Mouse (Mus musculus): Measurements from ENCODE around the gene Kcnb1.
"Not testable (repeated sequence)": the region's sequence is repeated elsewhere in the genome, so short reads cannot be mapped to it uniquely, and the experiment has no call there.

Gene Kcnb1

DNA sequence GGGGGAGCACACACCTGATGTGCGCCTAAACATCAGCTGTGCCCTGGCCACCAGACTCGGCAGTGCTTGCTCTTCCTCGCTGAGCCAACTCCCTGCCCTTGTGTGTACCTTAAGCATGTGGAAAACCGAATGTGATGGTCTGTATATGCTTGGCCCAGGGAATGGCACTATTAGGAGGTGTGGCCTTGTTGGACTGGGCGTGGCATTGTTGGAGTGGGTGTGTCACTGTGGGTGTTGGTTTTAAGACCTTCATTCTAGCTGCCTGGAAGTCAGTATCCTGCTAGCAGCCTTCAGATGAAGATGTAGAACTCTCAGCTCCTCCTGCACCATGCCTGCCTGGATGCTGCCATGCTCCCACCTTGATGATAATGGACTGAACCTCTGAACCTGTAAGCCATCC lies 14.7 kb upstream of the Kcnb1 start:
- not testable (repeated sequence) for DNase-seq (ENCODE audit: low read depth)

DNA sequence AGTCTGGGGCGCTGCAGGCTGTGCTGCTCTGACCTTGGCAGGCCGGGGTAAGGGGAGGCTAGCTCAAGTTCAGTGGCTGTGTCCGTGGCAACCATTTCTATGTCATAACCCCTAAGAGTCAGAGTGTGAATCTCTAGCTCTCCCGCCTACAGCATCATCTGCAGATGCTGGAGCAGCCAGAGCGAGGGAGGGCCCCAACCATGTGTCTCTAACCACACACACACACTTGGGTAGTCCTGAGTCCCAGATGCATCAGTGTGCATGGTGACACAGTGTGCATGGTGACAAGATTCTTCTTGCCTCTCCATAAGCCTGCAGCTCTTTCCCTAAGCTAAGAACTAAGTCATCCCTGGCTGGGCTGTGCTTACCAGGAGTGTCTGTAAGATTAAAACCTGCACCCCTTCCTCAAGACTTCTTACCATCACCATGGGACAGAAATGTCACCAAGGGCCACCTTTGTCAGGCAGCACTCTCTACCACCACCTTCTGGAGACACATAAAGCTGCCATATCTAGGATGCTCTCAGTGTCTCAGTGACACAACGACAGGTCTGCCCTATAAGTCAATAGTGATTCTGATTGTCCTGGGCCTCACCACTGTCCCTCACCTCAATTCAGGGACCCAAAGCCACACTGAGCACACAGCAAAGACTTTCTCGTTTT lies 13.7 kb upstream of the Kcnb1 start:
- DNase-seq (ENCODE audit: low read depth), result peak; percentile 35

DNA sequence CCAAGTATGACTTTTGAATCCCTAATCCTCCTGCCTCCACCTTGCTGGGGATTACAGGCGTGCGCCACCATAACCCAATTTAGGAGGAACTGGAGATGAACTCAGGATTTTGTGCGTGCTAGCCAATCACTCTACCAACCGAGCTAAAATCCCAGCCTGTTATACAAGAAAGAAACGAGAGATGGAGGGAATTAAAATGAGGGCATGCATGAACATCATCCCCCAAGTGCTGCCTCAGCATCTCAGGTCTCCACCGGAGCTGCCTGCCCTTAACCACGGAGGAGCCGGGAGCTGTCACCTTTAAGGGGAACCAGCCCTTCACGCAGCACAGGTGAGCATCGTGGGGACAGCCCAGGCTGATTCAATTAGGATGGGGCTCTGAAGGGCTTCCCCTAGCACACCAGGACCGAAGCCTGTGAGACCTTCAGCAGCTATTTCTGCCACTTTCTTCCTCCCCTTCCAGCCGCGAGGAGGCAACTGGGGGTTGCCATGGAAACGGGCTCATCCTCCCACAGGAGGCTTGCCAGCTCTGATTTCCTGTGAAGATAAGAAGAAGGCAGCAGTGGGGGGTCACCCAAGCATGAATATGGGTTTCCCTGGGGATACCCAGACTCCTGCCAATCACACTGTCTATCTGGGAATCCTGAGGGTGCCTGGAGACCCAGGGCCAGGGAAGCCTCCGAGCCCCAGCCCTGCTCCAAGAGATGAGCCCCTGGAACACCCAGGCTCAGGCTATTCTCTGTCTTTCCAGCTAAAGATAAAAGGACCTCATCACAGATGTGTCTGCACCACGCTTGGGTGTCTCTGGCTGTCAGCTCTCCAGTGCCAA lies 11.7 kb upstream of the Kcnb1 start:
- peak; percentile 15 for DNase-seq (ENCODE audit: low read depth)

DNA sequence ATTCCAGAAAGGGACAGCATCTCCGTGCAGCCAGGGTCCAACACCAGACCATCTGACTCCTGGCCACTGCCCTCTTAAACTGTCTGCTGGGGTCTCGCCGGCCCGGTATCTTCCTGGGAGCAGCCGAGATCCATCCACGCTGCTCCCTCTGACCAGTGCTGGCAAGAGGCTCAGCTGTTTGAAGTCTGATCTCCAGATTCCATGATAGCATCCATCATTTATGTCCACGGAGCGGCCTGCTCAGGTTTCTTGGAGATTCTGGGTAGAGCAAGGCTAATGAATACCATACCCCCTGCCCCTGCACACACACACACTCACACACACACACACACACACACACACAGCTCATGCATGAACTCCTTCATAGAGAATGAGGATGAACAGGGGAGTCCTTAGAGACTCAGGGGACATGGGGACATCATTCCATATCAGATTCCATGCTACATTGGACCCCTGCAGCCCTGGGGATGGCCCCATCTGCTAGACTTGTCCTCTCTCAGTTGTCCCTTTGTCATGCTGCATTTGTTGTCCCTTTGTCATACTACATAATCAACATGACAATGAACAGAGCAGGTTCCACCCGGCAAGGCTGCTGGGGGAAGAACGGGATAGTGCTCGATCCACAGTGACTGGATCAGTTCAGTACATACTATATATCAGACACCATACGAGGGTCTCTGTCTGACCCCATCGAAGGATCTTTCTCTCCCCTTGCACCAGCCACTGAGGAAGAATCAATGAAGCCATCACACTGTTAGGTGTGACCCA lies 8.9 kb upstream of the Kcnb1 start:
- no peak for DNase-seq (ENCODE audit: low read depth)

DNA sequence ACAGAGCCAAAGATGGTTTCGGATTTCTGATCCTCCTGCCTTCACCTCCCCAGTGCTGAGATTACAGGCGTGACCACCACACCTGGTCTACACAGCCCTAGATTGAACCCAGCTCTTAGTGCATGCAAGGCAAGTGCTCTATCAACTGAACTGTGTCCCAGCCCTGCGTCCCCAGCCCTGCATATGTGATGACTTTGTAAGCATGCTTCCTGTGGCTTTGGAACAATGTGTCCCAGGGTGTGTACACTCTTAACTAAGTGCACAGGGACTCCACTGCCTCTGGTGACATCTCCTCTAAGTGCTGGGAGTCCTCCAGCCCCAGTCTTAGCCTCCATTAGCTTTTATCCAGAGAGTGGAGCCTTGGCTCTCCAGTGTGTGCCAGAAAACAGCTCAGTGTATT lies 3.4 kb upstream of the Kcnb1 start:
- DNase-seq (ENCODE audit: low read depth), result no peak

DNA sequence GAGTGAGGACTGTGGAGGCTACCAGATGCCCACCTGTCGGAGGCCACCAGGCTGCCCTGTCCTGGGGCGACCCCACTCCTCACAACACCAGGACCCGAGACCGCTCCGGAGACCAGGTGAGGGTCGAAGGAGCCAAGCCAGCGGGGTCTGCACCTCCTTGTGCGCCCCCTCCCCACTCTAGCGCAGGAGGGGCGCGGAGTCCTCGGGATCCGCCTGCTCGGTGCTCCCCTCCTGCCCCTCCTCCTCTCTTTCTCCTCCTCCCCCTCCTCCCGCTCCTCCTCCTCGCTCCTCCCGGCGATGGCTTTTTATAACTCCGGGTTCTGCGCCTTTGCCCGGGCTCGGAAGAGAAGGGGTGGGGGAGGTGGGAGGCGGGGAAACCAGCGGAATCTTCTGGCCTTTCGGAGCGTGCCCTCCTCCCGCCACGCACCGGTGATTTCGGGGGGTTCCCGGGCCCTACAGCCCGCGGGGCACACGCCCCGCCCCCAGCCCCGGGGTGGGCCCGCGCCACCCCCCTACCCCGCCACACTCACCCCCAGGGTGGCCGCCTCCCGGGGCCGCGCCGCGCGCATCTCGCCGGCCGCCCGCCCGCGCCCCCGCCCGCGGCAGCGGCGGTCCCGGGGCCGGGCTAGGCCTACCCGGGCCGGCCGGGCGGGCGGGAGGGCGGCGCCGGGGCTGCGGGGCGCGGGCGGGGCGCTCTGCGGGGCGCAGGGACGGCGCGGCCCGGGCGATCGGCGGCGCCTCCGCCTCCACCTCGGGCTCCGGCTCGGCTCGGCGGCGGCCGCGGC lies 472 bp downstream of the Kcnb1 start:
- no peak for DNase-seq (ENCODE audit: low read depth)

DNA sequence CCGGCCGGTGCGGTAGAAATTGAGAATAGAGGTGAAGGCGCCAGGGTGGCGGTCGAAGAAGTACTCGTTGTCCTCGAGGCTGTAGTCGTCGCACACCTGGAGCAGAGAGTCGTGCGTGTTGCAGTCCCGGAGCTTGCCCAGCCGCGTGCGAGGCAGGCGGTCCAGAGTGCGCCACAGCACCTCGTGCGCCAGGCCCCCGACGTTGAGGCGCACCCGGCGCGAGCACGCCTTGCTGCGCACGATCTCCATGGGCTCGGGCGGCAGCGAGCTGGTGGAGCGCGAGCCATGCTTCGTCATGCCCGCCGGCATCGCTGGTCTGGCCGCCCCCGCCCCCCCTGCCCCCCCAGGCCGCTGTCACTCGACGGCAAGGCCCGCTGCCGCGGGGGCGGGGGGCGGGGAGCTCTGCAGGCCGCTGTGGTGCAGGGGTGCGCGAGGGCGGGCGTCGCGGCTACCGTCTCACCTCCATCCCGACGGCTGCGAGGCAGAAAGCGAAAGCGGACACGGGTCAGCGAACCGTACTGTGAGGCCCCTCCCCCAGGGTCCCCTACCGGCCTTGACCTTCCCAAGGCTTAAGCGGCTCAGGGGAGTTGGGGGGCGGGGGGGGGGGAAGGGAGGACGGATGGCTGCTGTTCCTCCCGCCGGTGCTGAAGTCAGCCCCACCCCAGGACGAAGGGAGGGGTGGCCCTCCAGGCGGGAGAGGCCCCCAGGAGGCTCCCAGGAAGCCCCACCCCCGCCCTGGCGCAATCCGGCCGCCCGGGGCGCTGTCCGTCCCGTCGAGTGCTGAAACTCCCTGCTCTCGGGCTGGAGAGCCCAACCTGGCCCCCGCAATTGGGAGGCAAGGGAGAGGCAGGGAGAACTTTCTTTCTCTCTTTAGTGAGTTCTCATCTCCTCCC lies 1.4 kb downstream of the Kcnb1 start:
- DNase-seq (ENCODE audit: low read depth), result peak; percentile 41

DNA sequence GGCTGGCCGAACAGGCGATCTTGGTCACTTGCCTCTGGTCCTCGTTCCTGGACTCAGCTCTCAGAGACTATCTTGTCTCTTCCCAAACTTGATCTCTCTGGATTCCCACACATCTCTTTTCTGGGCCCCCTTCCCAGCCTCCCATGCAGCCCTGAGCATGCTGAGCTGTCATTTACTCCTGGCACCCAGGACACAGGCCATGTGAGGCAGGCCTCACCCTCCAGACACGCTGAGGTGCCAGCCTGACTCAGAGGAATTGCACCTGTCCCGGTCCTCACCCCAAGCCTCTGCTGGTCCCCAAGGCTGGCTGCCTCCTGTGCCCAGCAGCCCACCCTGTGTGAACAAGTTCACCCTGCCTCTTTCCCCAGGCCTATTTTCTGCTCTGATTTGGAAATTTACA lies 2.8 kb downstream of the Kcnb1 start:
- no peak for DNase-seq (ENCODE audit: low read depth)

DNA sequence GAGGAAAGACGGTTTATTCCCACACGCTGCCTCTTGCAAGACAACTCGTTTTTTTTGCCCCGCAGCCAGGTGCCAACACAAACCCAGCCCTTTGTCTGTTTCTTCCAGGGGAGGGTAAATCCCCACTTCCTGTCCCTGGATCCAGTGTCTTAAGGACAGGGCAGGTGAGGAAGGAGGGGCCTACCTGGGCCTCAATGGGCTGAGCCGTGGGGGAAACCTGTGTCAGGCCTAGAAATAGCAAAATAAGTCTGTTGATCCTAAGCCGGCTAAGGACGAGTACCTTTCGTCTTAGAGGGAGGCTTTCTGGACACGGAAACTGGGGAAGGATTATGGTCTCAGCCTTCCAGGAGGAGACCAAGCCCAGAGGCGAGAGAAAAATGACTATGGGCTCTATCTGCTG lies 3.4 kb downstream of the Kcnb1 start:
- no peak for DNase-seq (ENCODE audit: low read depth)

DNA sequence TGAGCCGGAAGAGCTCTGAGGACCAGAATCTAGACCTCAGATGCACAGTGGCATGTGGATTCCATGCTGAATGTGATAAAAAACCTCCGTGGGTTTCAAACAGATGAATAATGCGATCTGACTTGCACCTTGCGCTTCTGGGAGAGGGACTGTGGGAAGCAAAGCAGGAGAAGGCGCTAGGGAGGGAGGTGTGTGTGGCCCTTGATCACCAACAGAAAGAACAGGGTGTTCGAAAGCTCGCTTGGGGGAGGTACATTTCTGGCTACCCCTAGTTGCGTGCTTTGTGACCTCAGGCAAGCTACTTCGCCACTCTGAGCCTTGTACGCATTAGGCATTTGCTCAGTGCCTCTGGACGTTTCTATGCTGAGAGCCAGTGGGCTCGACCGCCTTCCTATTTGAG lies 4.0 kb downstream of the Kcnb1 start:
- no peak for DNase-seq (ENCODE audit: low read depth)

DNA sequence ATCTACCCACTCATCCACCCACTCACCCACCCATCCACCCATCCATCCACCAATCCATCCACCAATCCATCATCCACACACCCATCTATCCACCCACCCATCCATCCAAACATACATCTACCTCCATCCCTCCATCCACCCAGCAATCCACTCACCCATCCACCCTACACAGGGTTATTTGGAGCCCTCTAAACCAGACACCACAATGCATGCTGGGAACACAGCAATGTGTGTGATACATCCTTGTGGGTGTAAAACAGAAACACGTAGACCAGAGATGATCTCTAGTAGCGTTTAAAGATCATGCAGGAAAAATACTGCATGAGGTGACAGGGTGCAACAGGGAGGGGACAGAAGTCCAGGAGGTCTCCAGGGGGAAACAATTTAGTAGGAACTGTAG lies 4.5 kb downstream of the Kcnb1 start:
- no peak for DNase-seq (ENCODE audit: low read depth)

DNA sequence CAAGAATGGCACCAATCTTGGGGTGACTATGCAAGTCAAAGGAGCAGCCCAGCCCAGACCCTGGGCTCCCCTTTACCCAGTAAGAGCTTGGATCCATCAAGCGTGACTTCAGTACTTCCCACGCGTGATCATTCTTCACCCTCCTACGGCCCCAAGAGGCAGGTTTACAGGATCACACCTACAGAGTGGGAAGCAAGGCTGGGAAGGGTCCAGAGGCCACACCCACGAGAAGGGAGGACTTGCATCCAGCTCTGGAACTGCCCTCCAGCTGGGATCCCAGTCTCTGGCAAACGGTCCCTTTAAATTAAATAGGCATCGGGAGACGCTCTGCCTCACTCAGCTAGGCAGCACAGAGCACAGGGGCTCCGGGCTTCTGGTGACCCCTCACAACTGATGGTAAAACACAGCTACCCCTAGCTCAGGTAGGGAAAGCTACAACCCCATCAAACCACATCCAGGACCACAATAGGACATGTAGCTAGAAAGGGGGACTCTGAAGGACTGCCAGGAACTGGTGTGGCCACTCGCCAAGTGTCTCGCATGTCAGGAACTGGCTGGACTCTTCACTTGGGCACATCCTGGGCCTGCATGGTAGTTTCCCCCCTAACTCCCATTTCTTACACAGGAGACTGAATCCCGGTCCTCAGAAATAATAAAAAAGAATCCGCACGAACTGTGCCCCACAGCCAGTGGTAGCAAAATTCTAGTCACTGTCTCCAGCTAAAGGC lies 8.1 kb downstream of the Kcnb1 start:
- no peak for DNase-seq (ENCODE audit: low read depth)

DNA sequence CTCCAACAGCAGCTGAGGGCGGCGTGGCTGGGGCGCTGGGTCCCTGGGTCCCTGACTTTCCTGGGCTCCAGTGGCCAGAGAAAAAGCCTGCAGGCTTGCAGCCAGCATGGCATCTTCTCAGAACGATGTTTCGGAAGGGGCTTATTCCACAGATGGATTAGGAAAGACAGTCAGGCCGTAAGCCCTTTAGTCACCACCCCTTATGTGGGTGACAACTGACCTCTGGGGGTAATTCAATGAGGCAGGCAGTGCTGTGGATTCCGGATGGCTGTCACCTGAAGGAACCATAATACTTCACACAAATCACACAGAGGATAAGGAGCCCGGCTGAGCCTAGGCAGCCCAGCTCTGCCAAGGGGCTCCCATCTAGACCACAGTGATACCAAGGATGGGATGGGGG lies 8.9 kb downstream of the Kcnb1 start:
- DNase-seq (ENCODE audit: low read depth), result no peak

DNA sequence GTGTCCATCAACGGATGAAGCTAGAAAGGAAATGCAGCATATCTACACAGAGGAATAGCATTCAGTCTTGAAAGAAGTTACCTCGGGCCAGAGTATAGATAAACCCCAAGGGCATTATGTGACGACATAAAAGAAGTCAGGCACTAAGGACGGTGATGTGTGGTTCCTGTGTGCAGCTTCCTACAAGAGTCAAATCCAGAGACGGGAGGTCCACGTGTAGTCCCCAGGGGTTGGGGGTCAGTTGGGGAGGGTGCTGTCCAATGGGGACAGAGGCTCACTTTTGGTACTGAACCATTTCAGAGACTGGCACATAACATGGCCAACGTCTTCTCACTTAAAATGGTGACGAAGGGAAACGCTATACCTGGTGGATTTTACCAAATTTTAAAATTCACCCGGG lies 10.7 kb downstream of the Kcnb1 start:
- no peak for DNase-seq (ENCODE audit: low read depth)

DNA sequence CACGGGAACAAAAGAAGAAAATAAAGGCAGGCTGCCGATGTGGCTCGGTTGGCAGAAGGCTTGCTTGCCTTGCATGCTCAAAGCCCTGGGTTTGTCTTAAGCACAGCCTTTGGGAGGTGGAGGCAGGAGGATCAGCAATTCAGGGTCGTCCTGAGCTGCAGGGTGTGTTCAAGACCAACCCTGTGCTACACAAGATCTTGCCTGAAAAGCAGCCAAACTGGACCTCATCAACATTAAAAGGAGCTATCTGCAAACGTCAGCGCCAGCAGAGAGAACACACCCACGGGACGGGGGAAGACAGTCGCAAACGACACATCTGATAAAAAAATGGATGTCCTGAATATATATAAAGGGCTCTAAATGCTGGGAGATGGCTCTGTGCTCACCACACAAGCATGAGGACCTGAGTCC lies 12.7 kb downstream of the Kcnb1 start:
- DNase-seq (ENCODE audit: low read depth), result no peak

DNA sequence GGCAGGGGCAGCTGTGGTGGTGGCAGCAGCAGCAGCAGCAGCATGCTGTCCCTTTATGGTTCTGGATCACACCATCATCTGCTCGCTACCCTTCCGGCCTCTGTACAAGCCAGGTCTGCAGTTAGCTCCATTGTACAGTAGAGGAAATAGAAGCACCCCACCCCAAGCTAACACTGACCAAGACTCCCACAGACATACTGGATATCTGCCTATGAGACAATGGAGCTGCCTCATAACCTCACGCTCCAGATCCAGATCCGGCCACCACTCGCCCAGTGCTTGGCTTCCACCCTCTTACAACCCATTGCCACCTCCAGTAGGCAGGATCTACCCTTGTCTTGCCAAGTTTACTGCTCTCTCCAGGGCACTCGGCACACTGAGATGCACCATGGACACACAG lies 14.7 kb downstream of the Kcnb1 start:
- no peak for DNase-seq (ENCODE audit: low read depth)

DNA sequence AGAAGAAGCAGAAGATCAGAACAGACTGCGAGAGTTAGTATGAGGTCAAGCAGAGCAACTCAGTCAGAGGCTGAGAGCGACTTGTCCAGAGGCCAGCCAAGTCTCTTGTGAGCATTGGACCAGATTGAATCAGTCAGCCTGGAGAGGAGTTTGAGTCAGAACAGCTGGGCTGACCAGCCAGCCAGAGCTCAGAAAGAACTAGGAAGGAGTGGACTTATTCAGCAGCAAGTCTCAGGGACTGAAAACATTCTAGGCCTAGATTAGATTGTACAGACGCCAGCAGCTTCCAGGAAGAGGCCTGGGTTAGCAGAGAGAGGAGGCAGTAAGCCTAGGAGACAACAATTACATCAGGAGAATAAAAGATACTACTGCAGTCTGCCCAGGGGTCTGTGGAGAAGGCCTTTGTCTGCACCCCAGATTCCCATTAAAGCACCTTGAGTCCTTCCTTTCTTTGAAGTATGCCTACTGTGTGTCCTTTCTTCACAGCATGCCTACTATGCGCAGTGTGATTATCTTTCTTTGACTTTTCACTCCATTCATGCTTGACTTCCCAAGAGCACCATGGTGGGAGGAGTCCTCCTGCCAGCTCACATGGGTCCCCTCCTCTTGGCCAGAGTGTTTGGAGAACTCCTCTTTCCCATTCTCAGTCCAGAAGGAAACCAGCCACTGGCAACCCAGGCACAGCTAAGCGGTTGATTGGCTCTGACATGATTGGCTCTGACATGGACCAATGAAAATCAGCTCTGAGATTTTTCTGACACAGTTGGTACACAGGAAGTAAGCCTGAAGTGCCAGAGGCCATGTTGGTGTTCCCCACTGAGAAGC lies 16.7 kb downstream of the Kcnb1 start:
- no peak for DNase-seq (ENCODE audit: low read depth)

DNA sequence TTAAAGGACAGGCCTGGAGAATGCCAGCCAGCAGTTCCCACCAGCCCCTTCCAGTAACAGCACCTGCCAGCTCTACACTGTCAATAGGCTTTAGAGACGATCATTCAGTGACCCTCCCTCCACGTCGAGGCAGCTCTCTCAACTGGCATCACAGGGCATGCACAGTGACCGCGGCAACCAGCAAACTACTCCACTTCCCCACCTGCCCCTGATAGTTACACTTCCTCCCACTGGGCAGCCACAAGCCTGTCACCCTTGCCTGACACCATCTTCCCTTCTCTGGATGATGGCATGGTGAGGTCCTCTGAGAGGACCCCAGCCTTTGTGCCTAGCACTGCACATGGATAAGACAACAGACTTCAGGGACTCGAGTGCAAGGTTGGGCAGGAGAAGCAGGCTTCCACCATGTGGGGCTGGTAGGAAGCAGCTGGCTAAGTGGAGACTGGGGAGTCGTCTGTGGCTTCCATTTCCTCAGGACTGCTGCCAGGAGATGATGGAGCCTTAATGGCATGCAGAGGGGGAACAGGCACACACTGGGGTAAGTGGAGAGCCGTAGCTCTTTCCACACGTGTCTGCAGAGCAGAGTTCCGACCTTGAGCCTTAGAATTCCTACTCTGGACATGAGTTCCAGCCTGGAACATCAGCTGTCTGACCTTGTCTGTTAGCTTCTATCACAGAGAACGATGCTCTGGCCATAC lies 22.3 kb downstream of the Kcnb1 start:
- no peak for DNase-seq (ENCODE audit: low read depth)

DNA sequence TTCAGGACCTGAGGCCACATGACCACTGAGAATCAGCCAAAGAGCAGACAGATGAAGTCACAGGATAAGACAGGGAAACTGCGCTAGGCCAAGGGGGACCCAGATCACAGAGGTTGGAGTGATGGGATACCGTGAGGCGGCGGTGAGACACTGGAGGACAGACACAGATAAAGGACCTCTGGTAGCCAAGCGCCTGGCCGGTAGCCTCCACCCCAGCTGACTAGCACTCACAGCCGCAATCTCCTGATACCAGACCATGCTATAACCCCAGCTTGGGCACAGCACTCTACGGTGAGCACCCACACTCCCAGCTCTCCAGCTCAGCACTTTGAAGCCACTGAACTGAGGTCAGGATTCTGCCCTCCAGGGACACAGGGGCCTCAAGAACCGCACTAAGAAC lies 26.4 kb downstream of the Kcnb1 start:
- no peak for DNase-seq (ENCODE audit: low read depth)
